Mouse (Mus musculus) spleen, adult 18-20 months (tissue): ENCODE measurements around the gene Cpsf6.

Source experiments
- DNase-seq, 2 experiments: peaks; one replicate each; pipeline ENCODE4 v3.0.0; 2022; ENCODE audit warnings: mixed read lengths in 2 of 2

The Cpsf6 gene

DNA sequence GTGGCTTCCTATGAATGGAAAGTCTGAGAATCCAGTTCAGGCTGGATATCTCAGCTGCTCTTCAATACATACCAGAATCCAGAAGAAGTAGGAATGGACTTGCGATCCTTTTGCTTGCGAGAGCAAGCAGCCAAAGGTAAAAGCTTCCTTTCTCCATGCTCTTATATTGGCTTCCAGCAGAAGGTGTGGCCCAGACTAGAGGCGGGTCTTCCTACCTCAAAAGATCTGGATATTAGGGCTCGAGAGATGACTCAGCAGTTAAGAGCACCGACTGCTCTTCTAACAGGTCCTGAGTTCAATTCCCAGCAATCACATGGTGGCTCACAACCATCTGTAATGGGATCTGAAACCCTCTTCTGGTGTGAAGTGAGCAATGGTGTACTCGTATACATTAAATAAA, at the start of gene Cpsf6:
TSS of gene Cpsf6 (minus strand) at position 108 of the 400 bp plus-strand sequence.
- no peak for DNase-seq

DNA sequence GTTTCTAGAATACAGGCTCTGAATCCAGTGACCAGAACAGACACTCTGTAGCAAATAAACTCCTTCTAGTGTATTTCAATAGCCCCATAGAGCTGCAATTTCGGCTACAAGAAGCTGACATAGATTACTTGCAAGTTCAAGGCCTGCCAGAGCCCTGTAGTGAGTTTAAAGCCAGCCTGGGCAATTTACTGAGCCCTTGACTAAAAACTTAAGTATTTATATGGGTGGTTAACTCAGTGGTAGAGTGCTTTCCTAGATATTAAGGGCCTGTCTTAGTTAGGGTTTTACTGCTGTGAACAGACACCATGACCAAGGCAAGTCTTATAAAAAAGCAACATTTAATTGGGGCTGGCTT, 46.8 kb upstream of the Cpsf6 start:
- DNase-seq, result no peak

DNA sequence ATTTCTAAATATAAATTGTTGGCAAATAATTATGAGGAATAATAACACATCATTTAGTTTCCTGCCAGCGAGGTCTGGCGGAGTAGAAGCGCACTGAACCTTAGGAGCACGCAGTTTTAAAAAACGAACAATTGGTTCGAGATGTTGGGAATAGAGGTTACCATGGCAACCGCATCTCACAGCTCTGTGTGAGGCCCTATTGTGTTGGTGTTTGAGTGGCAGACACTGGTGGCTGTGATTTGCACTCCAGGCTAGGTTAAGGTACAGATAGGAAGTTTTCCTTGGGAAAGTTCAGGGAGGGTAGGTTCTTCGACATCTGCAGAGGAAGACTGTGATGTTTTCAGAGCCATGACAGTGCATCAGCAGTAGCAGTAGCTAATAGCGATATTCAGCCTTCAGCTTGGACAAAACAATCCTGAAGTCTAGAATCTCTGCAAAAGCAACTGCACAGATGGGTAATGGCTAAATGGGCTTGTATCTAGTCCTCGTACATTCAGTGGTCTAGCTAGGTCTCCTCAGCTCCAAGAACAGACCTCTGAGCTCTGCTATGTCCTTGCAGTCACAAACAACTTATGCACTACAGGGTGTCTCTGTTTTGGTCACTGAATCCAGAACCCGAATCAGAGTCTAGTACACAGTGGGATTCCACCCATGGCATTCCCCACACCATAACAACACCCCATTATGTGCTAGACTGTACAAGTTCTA, 46.2 kb upstream of the Cpsf6 start:
- no peak for DNase-seq

DNA sequence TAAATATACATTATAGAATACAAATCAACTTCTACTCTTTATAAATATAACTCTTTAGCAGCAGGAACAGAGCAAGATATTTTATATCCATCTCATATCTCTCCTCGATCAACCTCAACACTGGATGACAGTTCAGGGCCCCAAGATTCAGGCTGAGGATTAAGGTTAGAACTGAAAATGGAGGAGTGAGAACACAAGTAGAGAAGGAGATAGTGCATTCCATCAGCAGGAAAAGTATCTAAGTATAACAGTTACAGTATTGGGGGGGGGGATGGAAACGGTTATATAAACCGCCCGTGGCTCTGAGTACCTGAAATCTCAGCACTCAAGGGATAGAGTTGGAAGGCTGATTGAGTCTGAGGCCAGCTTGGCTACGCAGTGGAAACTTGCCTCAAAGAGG, 45.2 kb upstream of the Cpsf6 start:
- no peak for DNase-seq

DNA sequence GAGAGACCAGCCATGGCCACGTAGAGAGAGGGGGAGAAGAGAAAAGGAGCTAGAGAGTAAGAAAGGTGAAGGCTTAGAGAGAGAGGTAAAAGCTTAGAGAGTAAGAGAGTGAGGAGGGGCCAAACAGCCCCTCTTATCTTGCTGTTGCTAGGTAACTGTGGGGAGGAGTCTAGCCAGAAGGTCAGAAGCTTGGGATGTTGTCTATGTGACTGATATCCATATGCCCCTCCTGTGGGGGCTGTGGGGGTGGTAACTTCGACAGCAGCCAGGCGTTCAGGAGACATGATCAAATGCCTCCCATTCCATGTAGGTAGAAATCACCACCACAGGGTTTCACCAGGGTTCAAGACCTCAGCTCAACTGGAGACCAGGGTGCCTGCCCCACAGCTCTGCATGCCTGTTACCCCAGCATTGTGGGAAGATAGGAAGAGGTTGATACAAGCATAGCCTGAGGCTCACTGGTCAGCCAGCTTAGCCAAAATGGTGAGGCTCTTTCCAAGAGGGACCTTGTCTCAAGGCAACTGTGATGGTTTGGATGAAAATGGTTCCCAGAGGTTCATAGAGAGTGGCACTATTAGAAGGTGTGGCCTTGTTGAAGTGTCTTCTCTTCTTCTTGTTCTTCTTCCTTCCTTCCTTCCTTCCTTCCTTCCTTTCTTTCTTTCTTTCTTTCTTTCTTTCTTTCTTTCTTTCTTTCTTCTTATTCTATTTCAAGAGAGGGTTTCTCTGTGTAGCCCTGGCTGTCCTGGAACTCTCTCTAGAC, 44.5 kb upstream of the Cpsf6 start:
- no peak for DNase-seq

DNA sequence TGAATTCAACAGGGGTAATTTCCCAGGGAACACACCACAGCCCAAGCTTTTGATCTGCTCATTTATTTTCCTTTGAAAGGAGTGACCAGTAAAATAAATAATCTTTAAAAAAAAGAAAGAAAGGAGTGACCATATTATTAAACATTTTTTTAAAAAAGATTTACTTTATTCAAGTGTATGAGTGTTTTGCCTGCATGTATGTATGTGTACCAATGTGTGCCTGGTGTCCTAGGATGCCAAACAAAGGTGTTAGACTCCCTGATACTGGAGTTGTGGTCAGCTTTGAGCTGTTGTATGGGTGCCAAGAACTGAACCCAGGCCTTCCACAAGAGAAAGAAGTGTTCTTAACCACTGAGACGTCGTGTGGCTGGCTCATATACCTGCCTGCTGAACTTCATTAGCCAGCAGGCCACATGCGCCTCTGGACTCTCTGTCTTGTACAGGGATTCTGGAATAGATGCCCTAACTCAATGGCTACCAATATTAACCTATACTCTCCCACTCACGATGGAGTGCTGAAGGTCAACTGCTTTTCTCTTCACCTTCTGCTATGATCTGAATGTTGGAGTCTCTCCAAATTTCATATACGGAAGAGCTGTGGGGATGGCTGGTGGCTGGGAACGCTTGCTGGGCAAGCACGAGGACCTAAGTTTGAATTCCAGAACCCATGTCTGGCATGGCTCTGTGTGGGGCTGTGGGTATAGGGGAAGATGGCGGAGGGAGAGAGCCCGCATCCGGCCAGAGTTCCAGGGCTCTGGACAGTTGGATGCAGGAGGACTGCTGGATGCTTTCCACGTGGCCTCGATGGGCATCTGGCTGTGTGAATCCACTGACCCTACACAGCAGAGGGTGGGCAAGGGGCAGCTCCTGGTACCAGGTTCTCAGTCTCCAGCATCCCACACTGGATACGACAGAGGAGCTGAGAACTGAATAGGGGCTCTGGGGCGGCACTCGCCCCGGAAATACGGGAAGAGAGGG, 43.5 kb upstream of the Cpsf6 start:
- DNase-seq, result no peak

DNA sequence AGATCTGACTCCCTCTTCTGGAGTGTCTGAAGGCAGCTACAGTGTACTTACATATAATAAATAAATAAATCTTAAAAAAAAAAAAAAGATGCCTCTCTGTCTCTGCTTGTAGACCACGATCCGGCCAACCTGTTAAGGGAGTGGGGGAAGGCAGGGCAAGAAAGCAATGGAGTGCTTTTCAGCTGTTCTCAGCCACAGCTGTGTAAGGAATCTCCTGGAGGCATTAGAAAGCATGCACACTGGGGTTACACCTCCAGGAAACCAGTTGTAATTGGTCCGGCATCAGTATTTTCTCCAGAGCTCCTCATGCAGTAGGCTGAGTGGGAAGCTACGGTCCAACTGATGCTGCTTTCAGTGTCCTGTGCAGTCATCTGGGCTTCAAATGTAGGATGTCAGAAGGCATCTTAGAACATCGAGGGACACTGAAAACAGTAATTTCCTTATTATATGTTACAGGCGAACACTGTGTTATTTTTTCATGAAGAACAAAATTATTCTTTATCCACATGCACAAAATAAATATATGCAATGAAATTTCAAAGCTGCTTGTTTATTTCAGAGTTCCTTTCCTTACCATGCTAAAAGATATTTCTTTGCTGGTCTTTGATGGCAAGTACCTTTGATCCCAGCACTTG, 42.5 kb upstream of the Cpsf6 start:
- DNase-seq, result no peak

DNA sequence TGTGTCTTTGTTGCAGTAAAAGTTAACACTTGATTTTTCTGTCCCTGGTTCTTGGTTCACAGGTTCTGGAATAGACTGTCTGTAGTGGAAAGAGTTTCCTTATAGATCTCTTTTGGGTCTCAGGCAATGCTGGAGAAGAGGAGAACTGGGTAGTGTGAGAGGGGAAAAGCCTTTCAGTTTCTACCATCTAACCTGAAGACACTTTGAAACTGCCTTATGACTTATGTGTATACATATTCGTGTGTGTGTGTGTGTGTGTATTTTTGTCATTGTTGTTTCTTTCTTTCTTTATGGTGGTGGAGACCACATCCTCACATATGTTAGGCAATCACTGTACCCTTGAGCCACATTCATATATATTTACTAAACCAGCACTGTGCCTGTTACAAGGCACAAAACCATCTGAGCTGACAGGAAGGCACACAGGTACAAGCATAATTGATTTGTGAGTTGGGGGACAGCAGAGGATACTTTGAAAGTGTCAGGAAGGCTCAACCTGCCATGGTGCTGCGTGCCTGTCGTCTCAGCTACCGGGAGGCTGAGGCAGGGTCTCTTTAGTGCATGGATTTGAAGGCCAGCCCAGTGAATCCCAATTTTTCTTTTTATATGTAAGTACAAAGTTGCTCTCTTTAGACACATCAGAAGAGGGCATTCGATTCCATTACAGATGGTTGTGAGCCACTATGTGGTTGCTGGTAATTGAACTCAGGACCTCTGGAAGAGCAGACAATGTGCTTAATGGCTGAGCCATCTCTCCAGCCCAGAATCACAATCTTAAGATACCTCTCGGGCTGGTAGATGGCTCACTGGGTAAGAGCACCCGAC, 41.7 kb upstream of the Cpsf6 start:
- no peak for DNase-seq

DNA sequence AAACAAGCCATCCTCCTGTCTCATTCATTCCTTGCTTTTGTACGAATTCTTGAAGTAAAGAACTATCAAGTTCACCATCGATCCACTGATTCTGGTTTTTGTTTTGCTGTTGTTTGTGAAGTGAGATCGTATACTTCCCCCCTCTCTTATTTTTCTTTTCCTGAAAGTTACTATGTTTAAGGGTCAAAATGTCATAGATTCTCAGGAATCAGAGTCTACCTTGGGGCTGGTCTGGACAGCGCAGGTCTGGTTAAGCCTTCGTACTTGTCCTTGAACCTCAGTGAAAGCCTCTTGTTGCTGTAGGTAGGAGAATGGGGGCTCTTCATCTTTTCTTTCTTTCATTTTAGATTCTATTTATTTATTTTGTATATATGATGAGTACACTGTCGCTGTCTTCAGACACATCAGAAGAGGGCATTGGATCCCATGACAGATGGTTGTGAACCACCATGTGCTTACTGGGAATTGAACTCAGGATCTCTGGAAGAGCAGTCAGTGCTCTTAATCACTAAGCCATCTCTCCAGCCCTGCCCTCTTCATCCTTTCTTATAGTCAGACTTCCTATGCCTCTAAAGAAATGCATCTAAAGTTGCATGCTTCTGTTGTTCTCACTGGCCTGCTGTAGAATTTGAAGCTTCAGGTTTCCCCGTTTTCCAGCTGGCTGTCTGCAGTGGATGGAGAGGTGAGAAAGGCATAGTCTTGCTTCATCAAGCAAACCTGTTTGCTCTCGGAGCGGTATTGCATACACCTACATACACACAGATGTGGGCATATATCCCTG, 40.9 kb upstream of the Cpsf6 start:
- DNase-seq, result no peak

DNA sequence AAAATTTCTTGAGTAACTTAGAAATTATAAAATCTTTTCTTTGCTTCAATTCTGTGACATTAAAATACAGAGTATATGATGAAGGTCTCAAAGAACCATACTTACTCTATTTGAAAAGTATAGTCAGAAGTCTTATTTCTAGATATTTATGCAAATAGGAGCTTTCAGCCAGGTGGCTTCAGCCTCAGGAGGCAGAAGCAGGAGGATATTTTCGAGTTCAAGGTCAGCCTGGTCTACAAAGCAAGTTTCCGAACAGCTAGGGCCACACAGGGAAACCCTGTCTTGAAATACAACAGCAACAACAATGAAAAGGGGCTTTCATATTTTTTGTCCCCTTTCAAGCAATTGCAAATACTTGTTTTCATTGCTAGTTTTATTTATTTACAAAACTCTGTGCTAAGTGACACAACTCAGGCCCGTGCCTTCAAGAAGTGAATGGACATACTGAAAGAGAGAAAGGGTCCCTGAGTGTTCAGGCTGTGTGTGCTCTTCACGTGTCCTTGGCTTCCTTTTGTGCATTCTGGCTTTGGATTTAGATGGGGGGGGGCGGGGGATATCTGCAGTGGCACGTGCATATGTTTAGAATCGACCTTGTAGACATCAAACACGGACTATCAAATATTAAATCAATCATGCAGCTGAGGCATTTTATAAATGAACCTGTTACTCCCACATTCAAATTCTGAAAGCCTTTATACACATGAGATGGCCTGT, 39.9 kb upstream of the Cpsf6 start:
- DNase-seq, result no peak

DNA sequence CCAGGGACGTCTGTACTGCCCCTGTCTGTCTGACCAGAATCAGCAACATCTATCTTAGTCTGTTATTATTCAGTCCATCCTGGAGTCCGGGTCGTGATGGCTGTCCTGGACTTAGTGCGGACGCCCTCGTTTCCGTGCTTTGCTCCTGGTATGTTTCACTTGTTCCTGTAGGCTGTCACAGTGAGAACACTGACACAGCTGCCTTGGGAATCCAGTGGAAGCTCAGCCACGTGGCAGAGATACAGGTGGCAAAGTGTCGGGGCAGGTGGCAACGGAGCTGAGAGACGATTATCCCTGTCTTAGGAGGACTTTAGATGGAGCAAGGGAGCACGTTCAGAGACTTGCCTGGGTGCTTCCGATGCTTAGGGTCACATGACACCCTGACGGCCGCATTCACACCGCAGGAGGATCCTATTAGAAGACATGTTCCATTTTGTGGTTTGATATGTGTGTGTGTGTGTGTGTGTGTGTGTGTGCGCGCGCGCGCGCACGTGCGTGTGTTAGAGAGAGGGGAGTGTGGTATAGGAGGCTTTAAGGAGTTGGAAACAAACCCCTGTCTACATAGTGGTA, 38.9 kb upstream of the Cpsf6 start:
- no peak for DNase-seq

DNA sequence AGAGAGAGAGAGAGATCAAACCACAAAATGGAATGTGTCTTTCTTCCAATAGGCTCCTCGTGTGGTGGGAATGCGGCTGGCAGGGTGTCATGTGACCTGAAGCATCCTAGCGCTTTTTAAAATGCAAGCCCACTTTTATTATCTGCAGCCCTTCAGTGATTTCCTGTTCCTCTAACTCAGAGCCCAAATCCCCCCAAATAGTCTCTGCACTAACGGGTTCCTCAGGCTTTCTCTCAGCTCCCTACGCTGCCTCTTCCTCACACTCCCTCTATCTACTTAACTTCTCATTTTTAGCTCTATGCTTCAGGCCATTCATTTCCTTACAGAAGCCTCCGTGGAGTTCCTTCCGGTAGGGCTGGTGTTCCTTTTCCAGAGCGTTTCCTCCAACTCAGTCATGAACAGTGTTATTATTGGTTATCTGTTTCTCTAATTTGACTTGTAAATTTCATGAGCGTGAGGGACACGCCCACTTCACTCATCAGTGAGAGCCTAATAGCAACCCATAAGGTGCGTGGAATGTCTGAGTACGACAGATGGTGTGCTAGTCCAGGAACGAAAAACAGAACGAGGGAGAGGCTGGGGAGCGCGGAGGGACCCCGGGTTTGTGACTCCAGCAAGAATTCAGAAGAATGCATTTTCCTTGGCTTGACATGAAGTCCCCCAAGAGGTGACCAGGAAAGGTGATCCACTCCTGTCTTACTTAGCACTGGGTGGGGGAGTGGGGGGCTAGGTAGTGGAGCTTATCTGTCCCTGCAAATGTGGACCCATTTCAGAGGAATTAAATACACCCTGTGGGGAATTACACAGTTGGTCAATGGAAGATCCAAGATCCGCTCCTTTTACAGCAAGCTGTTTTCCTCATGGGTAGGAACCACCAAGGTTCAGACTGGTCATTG, 38.2 kb upstream of the Cpsf6 start:
- DNase-seq, result peak; percentile 23 to 33

DNA sequence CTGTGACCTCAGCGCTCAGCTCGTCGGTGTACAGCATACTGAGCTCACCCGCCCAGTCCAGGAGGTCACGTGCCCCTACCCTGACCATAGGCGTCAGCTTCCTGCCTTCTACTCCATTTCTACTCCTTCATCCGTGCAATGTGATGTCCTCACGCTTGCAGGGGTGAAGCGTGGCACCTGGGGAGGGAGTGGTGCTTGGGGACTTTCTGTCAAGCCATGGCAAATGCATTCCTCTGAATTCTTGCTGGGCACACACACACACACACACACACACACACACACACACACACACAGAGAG, 37.6 kb upstream of the Cpsf6 start:
- peak; percentile 45 to 52 for DNase-seq

DNA sequence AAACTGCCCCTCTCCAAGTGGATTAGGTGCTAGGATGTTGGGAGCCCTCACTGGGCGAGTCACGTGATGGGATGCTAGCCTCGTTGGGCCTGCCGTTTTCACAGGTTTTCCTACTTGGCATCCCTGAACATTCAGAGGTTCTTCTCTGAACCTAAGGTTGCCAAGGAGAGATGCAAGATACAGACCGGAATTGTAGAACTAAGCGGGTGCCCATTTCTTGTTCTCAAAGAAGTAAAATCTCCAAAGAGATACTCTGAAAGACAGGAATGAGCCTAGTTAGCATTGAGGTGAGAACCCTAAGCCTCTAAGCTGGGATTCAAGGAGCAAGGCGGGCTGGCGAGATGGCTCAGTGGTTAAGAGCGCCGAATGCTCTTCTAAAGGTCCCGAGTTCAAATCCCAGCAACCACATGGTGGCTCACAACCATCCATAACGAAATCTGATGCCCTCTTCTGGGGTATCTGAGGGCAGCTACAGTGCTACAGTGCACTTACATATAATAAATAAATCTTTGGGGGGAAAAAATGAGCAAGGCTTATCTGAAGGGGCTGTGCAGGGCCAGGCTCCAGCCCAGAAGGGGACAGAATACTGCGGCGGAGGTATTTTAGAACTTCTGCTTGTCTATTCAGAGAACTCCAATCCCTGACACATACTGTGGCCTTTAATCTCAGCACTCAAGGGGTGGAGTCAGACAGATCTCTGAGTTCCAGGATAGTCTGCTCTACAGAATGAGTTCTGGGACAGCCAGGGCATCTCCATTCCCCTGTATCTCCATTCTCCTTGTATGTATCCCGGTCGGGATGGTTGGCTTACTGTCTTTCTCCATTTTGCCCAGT, 37.0 kb upstream of the Cpsf6 start:
- no peak for DNase-seq

DNA sequence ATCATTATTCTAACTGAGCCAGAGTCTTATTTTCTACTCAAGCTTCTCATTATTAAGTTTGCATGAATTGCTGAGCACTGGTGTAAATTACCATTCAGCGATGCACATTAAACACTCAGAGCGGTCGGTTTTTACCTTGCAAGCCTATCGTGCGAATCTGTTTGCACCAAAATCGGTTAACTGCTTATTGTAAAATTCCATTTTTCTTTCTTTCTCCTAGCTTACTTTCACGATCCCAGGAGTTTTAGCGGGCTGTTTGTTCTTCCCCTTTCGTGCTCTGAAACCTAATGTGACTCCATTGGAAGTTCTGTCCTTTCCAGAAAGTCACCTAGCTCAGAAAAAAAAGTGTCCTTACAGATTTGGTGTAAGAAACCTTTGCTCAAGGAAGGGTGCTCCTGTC, 36.3 kb upstream of the Cpsf6 start:
- no peak for DNase-seq

DNA sequence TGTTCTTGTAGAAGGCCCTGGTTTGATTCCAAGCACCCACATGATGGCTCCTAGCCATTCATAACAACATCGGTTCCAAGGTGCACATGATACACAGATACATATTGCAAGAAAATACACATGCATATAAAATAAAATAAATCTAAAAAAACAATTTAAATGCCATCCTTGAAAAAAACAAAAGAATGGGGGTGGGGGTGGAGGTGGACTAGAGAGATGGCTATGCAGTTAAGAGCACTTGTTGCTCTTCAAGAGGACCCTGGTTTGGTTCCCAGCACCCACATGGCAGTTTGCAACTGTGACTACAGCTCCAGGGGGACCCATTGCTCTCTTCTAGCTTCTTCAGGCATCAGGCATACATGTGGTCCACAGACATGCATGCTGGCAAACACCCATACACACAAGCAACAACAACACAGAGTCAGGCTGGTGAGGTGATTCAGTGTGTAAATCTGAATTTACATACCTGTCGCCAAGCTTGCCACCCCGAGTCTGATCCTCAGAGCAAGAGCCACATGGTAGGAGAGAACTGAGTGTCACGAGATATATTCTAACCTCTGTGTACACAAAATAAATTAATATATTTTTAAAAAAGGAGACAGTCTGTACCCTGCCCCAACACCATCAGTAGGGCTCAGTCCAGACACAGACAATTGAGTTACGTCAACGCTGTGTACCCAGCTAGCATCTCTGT, 35.7 kb upstream of the Cpsf6 start:
- DNase-seq, result no peak

DNA sequence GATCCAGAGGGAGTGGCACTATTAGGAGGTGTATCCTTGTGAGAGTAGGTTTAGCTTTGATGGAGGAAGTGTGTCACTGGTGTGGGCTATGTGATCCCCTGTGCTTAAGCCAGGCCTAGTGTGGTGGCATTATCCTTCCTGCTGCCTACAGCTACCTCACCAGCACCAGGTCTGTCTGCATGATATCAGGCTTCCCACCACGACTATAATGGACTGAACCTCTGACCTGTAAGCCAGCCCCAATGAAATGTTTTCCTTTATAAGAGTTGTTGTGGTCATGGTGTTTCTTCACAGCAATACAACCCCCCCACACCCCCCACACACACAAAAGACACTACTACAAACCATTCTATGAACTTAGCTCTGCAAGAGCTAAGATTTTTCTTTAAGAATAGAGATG, 34.9 kb upstream of the Cpsf6 start:
- DNase-seq, result no peak
